Mouse (Mus musculus) embryonic facial prominence, embryonic 12.5 days (tissue): ENCODE data around the gene Ergic1. TPM values are rescaled to one million over a fixed set of nuclear protein-coding genes. Genes with fewer than 3 reads are reported as not detected.

ENCODE experiments used
- ATAC-seq: fragments of 200-750 bp; cut with Nextera tagmentation; 2 replicates; pipeline ENCODE4 v1.8.0; 2017; ENCODE audit not compliant: insufficient number of reproducible peaks, insufficient read depth, low FRiP score, low TSS enrichment
- H3K27ac ChIP-seq: fragments of 300-500 bp; sonication (generic); 2 replicates; pipeline ENCODE4 v1.5.1; 2016; ENCODE audit warnings: mild to moderate bottlenecking
- H3K27me3 ChIP-seq: fragments of 300-500 bp; sonication (generic); 2 replicates; pipeline ENCODE4 v1.6.1; 2016; ENCODE audit warnings: mild to moderate bottlenecking, moderate library complexity
- H3K36me3 ChIP-seq: fragments of 300-500 bp; sonication (generic); 2 replicates; pipeline ENCODE4 v1.6.1; 2016; ENCODE audit warnings: mild to moderate bottlenecking
- H3K4me1 ChIP-seq: fragments of 300-500 bp; sonication (generic); 2 replicates; pipeline ENCODE4 v1.6.1; 2016
- H3K4me2 ChIP-seq: fragments of 300-500 bp; sonication (generic); replicated peaks from 2 replicates; pipeline ENCODE4 v1.6.1; 2016; ENCODE audit warnings: mild to moderate bottlenecking, moderate library complexity
- H3K4me3 ChIP-seq: fragments of 300-500 bp; sonication (generic); 2 replicates; pipeline ENCODE4 v1.5.1; 2016; ENCODE audit warnings: mild to moderate bottlenecking
- H3K9ac ChIP-seq: fragments of 300-500 bp; sonication (generic); 2 replicates; pipeline ENCODE4 v1.6.1; 2016; ENCODE audit warnings: mild to moderate bottlenecking, moderate library complexity
- H3K9me3 ChIP-seq: fragments of 300-500 bp; sonication (generic); 2 replicates; pipeline ENCODE4 v1.6.1; 2016; ENCODE audit warnings: mild to moderate bottlenecking, moderate library complexity
- WGBS: fragments of 180-500 bp; shearing (Covaris S2); methylation state at CpG from one replicate; pipeline ENCODE4 v1.1.7; 2016; 5-methylcytosine and 5-hydroxymethylcytosine counted together
- polyA plus RNA-seq: library from polyadenylated mRNA; unstranded; fragments of >200 nt; fragmentation: Nextera tagmentation; extraction: Ambion mirVana; gene quantifications from 2 replicates; pipeline ENCODE4 v1.2.1, GENCODE M21; 2016

Ergic1 gene
- polyA plus RNA-seq, 1 experiment from 2014 or later: 102 TPM

- Histone ChIP-seq H3K27me3 (no peaks in the 10 kb centered on the region), H3K9ac (no peak overlapping the region), H3K27ac (no peak overlapping the region), H3K4me2 (no peak overlapping the region), H3K4me1 (no peaks in the 10 kb centered on the region), H3K4me3 (no peak overlapping the region), H3K36me3 (peaks cover 80% of the 10 kb centered on the region), H3K9me3 (no peaks in the 10 kb centered on the region)
- WGBS: 92% methylated on average over 6 of the region's 6 CpGs
- ATAC-seq: no peak
Measured at GRCm38 (mm10) chr17:26620292-26620691, 59.0 kb downstream of the Ergic1 start.

- 88% methylated on average over 17 of the region's 17 CpGs for WGBS
- no peak for ATAC-seq
- no peak overlapping the region for H3K27ac ChIP-seq
Measured at GRCm38 (mm10) chr17:26620786-26621766, 59.8 kb downstream of the Ergic1 start.

GRCm38 (mm10) chr17:26621912-26622311 is 60.6 kb downstream of the Ergic1 start:
- 87% methylated on average over 5 of the region's 5 CpGs for WGBS
- no peaks in the 10 kb centered on the region for H3K9me3 ChIP-seq
- H3K4me1 ChIP-seq: no peaks in the 10 kb centered on the region
- H3K9ac ChIP-seq: no peak overlapping the region
- H3K4me2 ChIP-seq: no peak overlapping the region
- H3K4me3 ChIP-seq: no peak overlapping the region
- no peak for ATAC-seq
- no peaks in the 10 kb centered on the region for H3K27me3 ChIP-seq
- H3K36me3 ChIP-seq: peaks cover 80% of the 10 kb centered on the region
- H3K27ac ChIP-seq: no peak overlapping the region

More at GRCm38 (mm10) chr17:26620786-26621766, 59.8 kb downstream of the Ergic1 start:
- Histone ChIP-seq H3K4me3 (no peak overlapping the region), H3K4me1 (no peaks in the 10 kb centered on the region), H3K9me3 (no peaks in the 10 kb centered on the region), H3K9ac (no peak overlapping the region), H3K4me2 (no peak overlapping the region), H3K27me3 (no peaks in the 10 kb centered on the region), H3K36me3 (peaks cover 81% of the 10 kb centered on the region)

GRCm38 (mm10) chr17:26623991-26624390 is 62.7 kb downstream of the Ergic1 start:
- H3K27me3 ChIP-seq: no peaks in the 10 kb centered on the region
- no peak overlapping the region for H3K4me3 ChIP-seq
- peaks cover 78% of the 10 kb centered on the region for H3K36me3 ChIP-seq
- H3K4me1 ChIP-seq: no peaks in the 10 kb centered on the region
- no peaks in the 10 kb centered on the region for H3K9me3 ChIP-seq
- WGBS: 90% methylated on average over 6 of the region's 6 CpGs
- ATAC-seq: no peak
- H3K4me2 ChIP-seq: no peak overlapping the region
- no peak overlapping the region for H3K27ac ChIP-seq
- no peak overlapping the region for H3K9ac ChIP-seq

- peaks cover 81% of the 10 kb centered on the region for H3K36me3 ChIP-seq
- 96% methylated on average over 10 of the region's 10 CpGs for WGBS
- no peak overlapping the region for H3K4me2 ChIP-seq
- no peak overlapping the region for H3K27ac ChIP-seq
- H3K4me1 ChIP-seq: no peaks in the 10 kb centered on the region
- no peak overlapping the region for H3K9ac ChIP-seq
- H3K4me3 ChIP-seq: no peak overlapping the region
- H3K9me3 ChIP-seq: no peaks in the 10 kb centered on the region
- H3K27me3 ChIP-seq: no peaks in the 10 kb centered on the region
- ATAC-seq: no peak
Measured at GRCm38 (mm10) chr17:26624999-26625398, 63.7 kb downstream of the Ergic1 start.

- no peak overlapping the region for H3K9ac ChIP-seq
- H3K4me2 ChIP-seq: no peak overlapping the region
- H3K4me1 ChIP-seq: no peaks in the 10 kb centered on the region
- no peak for ATAC-seq
- H3K27ac ChIP-seq: no peak overlapping the region
- no peaks in the 10 kb centered on the region for H3K27me3 ChIP-seq
- no peaks in the 10 kb centered on the region for H3K9me3 ChIP-seq
- peaks cover 81% of the 10 kb centered on the region for H3K36me3 ChIP-seq
- H3K4me3 ChIP-seq: no peak overlapping the region
- WGBS: 97% methylated on average over 2 of the region's 2 CpGs
Measured at GRCm38 (mm10) chr17:26625521-26626010, 64.3 kb downstream of the Ergic1 start.

GRCm38 (mm10) chr17:26628479-26628878 is 67.2 kb downstream of the Ergic1 start:
- Histone ChIP-seq H3K4me2 (no peak overlapping the region), H3K4me1 (no peaks in the 10 kb centered on the region), H3K36me3 (peaks cover 92% of the 10 kb centered on the region), H3K4me3 (no peak overlapping the region), H3K27ac (no peak overlapping the region), H3K27me3 (no peaks in the 10 kb centered on the region), H3K9me3 (no peaks in the 10 kb centered on the region), H3K9ac (no peak overlapping the region)
- no peak for ATAC-seq
- 87% methylated on average over 6 of the region's 6 CpGs for WGBS

- no peaks in the 10 kb centered on the region for H3K9me3 ChIP-seq
- peaks cover 92% of the 10 kb centered on the region for H3K36me3 ChIP-seq
- H3K4me2 ChIP-seq: no peak overlapping the region
- no peaks in the 10 kb centered on the region for H3K4me1 ChIP-seq
- no peak for ATAC-seq
- no peak overlapping the region for H3K4me3 ChIP-seq
- H3K9ac ChIP-seq: no peak overlapping the region
- no peaks in the 10 kb centered on the region for H3K27me3 ChIP-seq
- 93% methylated on average over 3 of the region's 3 CpGs for WGBS
- H3K27ac ChIP-seq: no peak overlapping the region
Measured at GRCm38 (mm10) chr17:26628936-26629335, 67.6 kb downstream of the Ergic1 start.

GRCm38 (mm10) chr17:26631811-26632327 is 70.6 kb downstream of the Ergic1 start:
- ATAC-seq: no peak
- Histone ChIP-seq H3K9ac (no peak overlapping the region), H3K36me3 (peaks cover 94% of the 10 kb centered on the region), H3K27ac (no peak overlapping the region), H3K4me1 (no peaks in the 10 kb centered on the region), H3K4me3 (no peak overlapping the region), H3K4me2 (no peak overlapping the region), H3K9me3 (no peaks in the 10 kb centered on the region), H3K27me3 (no peaks in the 10 kb centered on the region)
- 95% methylated on average over 8 of the region's 8 CpGs for WGBS

GRCm38 (mm10) chr17:26633186-26633585 is 71.9 kb downstream of the Ergic1 start:
- H3K4me1 ChIP-seq: no peaks in the 10 kb centered on the region
- ATAC-seq: no peak
- H3K36me3 ChIP-seq: peaks cover 84% of the 10 kb centered on the region
- H3K4me3 ChIP-seq: no peak overlapping the region
- no peak overlapping the region for H3K4me2 ChIP-seq
- H3K9ac ChIP-seq: no peak overlapping the region
- H3K27me3 ChIP-seq: no peaks in the 10 kb centered on the region
- WGBS: 92% methylated on average over 9 of the region's 9 CpGs
- no peaks in the 10 kb centered on the region for H3K9me3 ChIP-seq
- no peak overlapping the region for H3K27ac ChIP-seq

- Histone ChIP-seq H3K4me2 (no peak overlapping the region), H3K36me3 (peaks cover 78% of the 10 kb centered on the region), H3K9me3 (no peaks in the 10 kb centered on the region), H3K27me3 (no peaks in the 10 kb centered on the region), H3K4me1 (no peaks in the 10 kb centered on the region), H3K9ac (no peak overlapping the region), H3K27ac (no peak overlapping the region), H3K4me3 (no peak overlapping the region)
- ATAC-seq: no peak
- 95% methylated on average over 9 of the region's 9 CpGs for WGBS
Measured at GRCm38 (mm10) chr17:26633926-26634325, 72.6 kb downstream of the Ergic1 start.

GRCm38 (mm10) chr17:26634539-26634938 is 73.2 kb downstream of the Ergic1 start:
- 91% methylated on average over 7 of the region's 7 CpGs for WGBS
- peaks cover 78% of the 10 kb centered on the region for H3K36me3 ChIP-seq
- no peak overlapping the region for H3K9ac ChIP-seq
- H3K27me3 ChIP-seq: no peaks in the 10 kb centered on the region
- H3K4me1 ChIP-seq: no peaks in the 10 kb centered on the region
- no peak for ATAC-seq
- no peak overlapping the region for H3K27ac ChIP-seq
- H3K4me3 ChIP-seq: no peak overlapping the region
- no peak overlapping the region for H3K4me2 ChIP-seq
- H3K9me3 ChIP-seq: no peaks in the 10 kb centered on the region
